In genomic region chr13:56352839-56353605, GRCm38 (mm10) we compare ENCODE assay signal across 9 mouse cellular contexts. TPM values are rescaled to one million over a fixed set of nuclear protein-coding genes. Genes with fewer than 3 reads are reported as not detected.
DNase-seq lines count a peak whose midpoint lies in the region; ATAC-seq and TF ChIP-seq lines count a peak whose summit lies in the region.
"Had no signal": no experiment of that assay in that cellular context is flagged by ENCODE, and none has a peak within 500 bp of the region (broad histone marks: within the 10 kb centered on the region; RNA-seq: fewer than 3 reads in every experiment).

No protein-coding gene starts in this region.

- peak; percentile 95 for DNase-seq in heart, adult 11 months
- no peak for DNase-seq in heart, postnatal 4 days
- peak; percentile 61 for DNase-seq in adrenal gland, postnatal 10 days
- DNase-seq in kidney, adult 9 months, result peak; percentile 63
- DNase-seq in lung, postnatal 0 days (ENCODE audit: low spot score), result peak; percentile 83
- no peak for DNase-seq in thymus, postnatal 25 days
- no peak for DNase-seq in midbrain, embryonic 10.5 days (ENCODE audit: low spot score)
- DNase-seq in urinary bladder, postnatal 4 days (ENCODE audit: low spot score in 2 of 2), result no peak

- no peaks in the 10 kb centered on the region for H3K9me3 ChIP-seq in lung, postnatal 0 days (ENCODE audit: low read length)
- H3K9me3 ChIP-seq in midbrain, embryonic 10.5 days (replicated peaks), result no peaks in the 10 kb centered on the region

- no peaks in the 10 kb centered on the region for H3K36me3 ChIP-seq in lung, postnatal 0 days (ENCODE audit: insufficient read depth, low read length)
- no peaks in the 10 kb centered on the region for H3K36me3 ChIP-seq in midbrain, embryonic 10.5 days

- H3K4me1 ChIP-seq in lung, postnatal 0 days (ENCODE audit: insufficient read depth, low read depth, low read length), result no peaks in the 10 kb centered on the region; the same call in 1 of the 2 replicates
- H3K4me1 ChIP-seq in midbrain, embryonic 10.5 days, result no peaks in the 10 kb centered on the region

- ATAC-seq in lung, postnatal 0 days, result peak; percentile 85
- ATAC-seq: hindbrain, embryonic 16.5 days had no signal

- no peaks in the 10 kb centered on the region for H3K27me3 ChIP-seq in lung, postnatal 0 days (replicated peaks; ENCODE audit: insufficient read depth, low read length)
- no peaks in the 10 kb centered on the region for H3K27me3 ChIP-seq in midbrain, embryonic 10.5 days (ENCODE audit: low read depth, poor library complexity, severe bottlenecking)

- H3K9ac ChIP-seq in lung, postnatal 0 days (replicated peaks; ENCODE audit: low read depth), result no peak overlapping the region

- no peak overlapping the region for H3K4me3 ChIP-seq in lung, postnatal 0 days (ENCODE audit: low read depth, low read length)
- no peak overlapping the region for H3K4me3 ChIP-seq in midbrain, embryonic 10.5 days

- H3K27ac ChIP-seq in lung, postnatal 0 days (ENCODE audit: low read length), result peak overlapping the region; percentile 26; the same call in 1 of the 2 replicates
- no peak overlapping the region for H3K27ac ChIP-seq in midbrain, embryonic 10.5 days (replicated peaks)

- no peak overlapping the region for H3K4me2 ChIP-seq in lung, postnatal 0 days (replicated peaks; ENCODE audit: low read depth, low read length)

- TF ChIP-seq EP300 in lung, postnatal 0 days (IDR thresholded peaks at IDR 0.05), result peak; percentile 58; the same call in 1 of the 2 replicates

- WGBS in lung, postnatal 0 days, result 71% methylated on average over 12 of the region's 12 CpGs
- WGBS in midbrain, embryonic 10.5 days, result 91% methylated on average over 12 of the region's 12 CpGs

- no peak for TF ChIP-seq CTCF in lung, postnatal 0 days (IDR thresholded peaks at IDR 0.05)

RNA-seq across cellular contexts. Expression of gene Cxcl14, which starts 56.7 kb away (rescaled TPM):
- total RNA-seq in heart, postnatal 4 days (2021), result under 1 TPM; 0.20 to 0.24 TPM
- 10 to 100 TPM; 15.0 to 16.3 TPM for total RNA-seq in adrenal gland, postnatal 10 days (2021)
- 11.2 and 12.8 TPM in 2 replicates for polyA plus RNA-seq in lung, postnatal 0 days (2015; fragmentation: Nextera tagmentation; extraction: Ambion mirVana)
- polyA plus RNA-seq in midbrain, embryonic 10.5 days (2016; fragmentation: Nextera tagmentation; extraction: Ambion mirVana), result 5.4 and 9.3 TPM in 2 replicates

Comparison
In these comparisons a context has a peak if more than half of its experiments do, and no peak if none do; other contexts are left out.
1. DNase-seq: peak in heart, adult 11 months (single experiment), adrenal gland, postnatal 10 days (single experiment), kidney, adult 9 months (single experiment) and lung, postnatal 0 days (single experiment); none in heart, postnatal 4 days (single experiment), thymus, postnatal 25 days (single experiment), midbrain, embryonic 10.5 days (single experiment) and urinary bladder, postnatal 4 days (0 of 2).
2. RNA of gene Cxcl14, which starts 56.7 kb away (total RNA-seq): 15.0 to 16.3 TPM in adrenal gland, postnatal 10 days; 0.20 to 0.24 TPM in heart, postnatal 4 days; every median in the first group is over 10 times any median in the second.